Mouse (Mus musculus): ENCODE data around the gene Tada2b. TPM values are rescaled to one million over a fixed set of nuclear protein-coding genes. Genes with fewer than 3 reads are reported as not detected.
A peak's percentile ranks its signal among the peaks of the same experiment; 100 is the strongest.

Tada2b gene
- total RNA-seq, 4 experiments from 2014 or later = 35.2 to 37.2 (median 36.3) TPM

- DNase-seq (ENCODE audit: low spot score in 2 of 2) = no peak
These were observed 37.8 kb downstream of the Tada2b start for GRCm38 (mm10) chr5:36446166-36446890.

DNA sequence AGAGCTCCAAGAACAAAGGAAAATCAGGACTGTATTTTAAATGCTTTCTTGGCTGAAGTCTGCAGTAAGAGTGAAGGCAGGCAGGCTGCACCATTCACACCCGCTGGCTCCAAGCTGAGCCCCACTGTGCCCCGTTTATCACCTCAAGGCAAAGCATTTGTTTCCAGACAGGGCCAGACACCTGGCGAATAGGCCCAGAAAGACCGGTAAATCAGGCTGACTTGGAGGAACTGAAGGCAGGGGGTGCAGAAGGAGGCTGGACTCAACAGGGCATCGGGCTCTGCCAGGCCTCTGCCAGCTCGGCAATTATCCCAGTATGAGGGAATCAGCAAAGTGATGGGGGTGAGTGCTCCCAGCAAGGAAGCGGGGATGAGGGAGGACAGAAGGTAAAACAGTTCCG lies 39.1 kb downstream of the Tada2b start:
- DNase-seq (ENCODE audit: low spot score in 2 of 2) = no peak

GRCm38 (mm10) chr5:36444611-36445010 lies 39.5 kb downstream of the Tada2b start:
- no peak for DNase-seq (ENCODE audit: low spot score in 2 of 2)

DNA sequence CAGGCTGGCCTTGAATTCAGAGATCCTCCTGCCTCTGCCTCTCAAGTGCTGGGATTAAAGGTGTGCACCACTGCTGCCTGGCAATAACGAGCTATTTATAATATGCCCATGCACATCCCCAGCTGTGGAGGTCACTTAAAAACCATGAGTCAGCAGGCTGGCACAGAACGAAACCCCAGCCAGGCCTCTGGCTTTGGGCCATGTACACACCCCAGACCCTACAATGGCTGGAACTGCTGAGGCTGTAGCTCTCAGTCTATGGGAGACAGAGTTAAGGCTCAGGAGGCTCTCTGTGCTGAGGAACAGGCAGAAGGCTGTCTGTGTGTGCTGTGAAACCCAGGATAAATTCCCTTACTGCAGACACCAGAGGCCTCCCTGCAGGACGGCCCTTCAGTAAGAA lies 43.3 kb downstream of the Tada2b start:
- DNase-seq (ENCODE audit: low spot score in 2 of 2) = no peak

DNA sequence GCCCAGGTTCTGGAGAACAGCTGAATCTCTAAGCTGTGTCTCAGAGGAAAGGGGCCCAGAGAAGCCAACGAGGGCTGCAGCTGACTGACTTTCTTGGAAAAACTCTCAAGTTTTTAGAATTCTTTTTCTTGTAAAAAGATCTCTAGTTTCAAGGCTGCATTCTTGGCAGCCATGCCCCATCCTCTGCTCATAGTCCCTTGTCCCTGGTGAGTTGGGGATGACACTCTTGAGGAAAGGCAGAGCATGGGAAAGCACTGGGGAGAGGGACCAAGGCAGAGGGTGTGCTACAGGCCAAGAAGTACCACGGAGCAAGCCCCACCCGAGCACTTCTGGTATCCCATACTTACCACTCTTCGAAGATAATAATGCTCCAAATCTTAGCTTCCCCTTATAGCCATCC lies 47.2 kb downstream of the Tada2b start:
- no peak for DNase-seq (ENCODE audit: low spot score in 2 of 2)

- DNase-seq (ENCODE audit: low spot score in 2 of 2) = no peak
These were observed 49.6 kb downstream of the Tada2b start for GRCm38 (mm10) chr5:36434398-36434967.

DNA sequence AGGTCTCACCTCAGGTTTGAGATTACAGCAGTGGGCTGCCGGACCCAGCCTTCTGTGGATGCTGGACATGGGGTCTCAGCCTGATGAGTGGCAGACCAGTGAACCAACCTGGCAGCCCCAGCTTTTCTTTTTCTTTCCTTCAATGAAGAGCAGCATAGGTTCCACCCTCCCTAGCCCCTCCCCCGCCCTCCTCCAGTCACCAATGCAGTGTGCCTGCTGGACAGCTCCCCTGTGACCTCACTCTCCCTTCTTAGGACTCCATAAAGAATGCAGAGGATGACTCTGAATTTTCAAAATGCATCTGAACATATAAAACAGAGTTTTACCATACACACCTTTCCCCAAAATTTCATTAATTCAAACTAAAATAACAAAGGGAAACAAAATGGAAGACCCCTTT lies 52.4 kb downstream of the Tada2b start:
- no peak for DNase-seq (ENCODE audit: low spot score in 2 of 2)

DNA sequence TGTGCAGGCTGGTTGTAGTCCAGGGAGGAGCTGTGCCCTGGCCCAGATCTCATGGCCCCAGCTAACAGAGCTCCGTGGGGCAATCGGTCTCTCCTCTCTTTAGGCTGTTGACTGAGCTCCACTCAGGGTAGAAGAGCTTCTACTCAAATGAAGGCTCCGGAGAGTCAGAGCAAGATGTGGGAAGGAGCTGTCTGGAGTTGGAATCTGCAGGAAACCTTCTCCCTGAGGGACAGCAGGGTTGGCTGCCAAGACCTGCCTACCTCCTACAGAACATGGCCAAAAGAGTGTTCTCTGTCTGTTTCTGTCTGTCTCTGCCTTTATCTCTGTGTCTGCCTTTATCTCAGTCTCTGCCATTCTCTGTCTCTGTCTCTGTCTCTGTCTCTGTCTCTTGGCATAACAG lies 54.5 kb downstream of the Tada2b start:
- no peak for DNase-seq (ENCODE audit: low spot score in 2 of 2)

DNA sequence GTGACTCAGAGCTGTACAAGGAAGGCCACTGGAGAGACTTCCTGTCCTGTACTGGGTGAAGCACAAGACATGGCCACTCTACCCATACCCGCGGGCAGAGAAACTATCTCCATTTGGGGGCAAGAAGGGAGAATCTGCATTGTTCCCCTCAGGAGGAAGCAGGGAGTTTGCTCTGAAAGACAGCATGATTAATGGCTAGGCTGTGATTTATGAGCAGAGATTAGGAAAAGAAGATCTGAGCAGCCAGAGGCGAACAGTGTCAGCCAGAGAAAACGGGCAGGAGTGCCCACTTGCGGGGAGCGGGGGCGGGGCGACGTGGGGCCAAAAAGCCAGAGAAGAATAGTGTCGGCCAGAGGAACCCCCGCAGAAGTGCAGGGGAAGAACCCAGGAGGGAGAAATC lies 56.3 kb downstream of the Tada2b start:
- no peak for DNase-seq (ENCODE audit: low spot score in 2 of 2)

- peak; percentile 58 to 74 for DNase-seq (ENCODE audit: low spot score in 2 of 2)
These were observed 57.7 kb downstream of the Tada2b start for GRCm38 (mm10) chr5:36426404-36426803.

DNA sequence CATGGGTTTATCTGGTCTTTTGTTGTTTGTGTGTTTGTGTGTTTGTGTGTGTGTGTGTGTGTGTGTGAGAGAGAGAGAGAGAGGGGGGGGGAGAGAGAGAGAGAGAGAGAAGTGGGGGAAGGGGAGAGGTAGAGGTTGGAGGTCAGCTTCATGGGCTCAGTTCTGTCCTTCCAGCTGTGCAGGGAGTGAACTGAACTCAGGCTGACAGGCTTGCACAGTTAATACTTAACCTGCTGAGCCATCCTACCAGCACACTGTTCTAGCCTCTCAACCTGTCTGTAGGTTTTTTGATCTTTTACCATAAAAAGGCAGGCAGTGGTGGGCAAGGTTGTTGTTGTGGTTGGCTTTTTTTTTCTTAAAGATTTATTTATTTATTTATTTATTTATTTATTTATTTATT lies 59.4 kb downstream of the Tada2b start:
- DNase-seq (ENCODE audit: low spot score in 2 of 2) = no peak

Other genes with a start within 250 kb of the Tada2b start
- 10 to 100 TPM; 46.9 to 54.4 (median 48.9) TPM for gene Sorcs2, start 86.1 kb downstream of the Tada2b start, total RNA-seq (2022)
- 10 to 100 TPM; 20.7 to 22.7 (median 21.3) TPM for gene Grpel1, start 19.3 kb downstream of the Tada2b start, total RNA-seq (2022)
- 1 to 10 TPM in 3 of 4 experiments, under 1 TPM in 1; 0.87 to 1.7 (median 1.2) TPM for gene Ccdc96, start 303 bp upstream of the Tada2b start, total RNA-seq (2022)
- 10 to 100 TPM; 74.3 to 92.7 (median 82.9) TPM for gene Tbc1d14, start 109.0 kb upstream of the Tada2b start, total RNA-seq (2022)
- gene D5Ertd579e, start 211.7 kb upstream of the Tada2b start, total RNA-seq (2022) = 100 to 1,000 TPM in 1 of 4 experiments, 10 to 100 TPM in 3; 92.0 to 121 (median 95.2) TPM